Mouse (Mus musculus) hindbrain, embryonic 15.5 days (tissue): ENCODE data around the gene Frmd5. TPM values are rescaled to one million over a fixed set of nuclear protein-coding genes. Genes with fewer than 3 reads are reported as not detected.
"Not testable (repeated sequence)": the region's sequence is repeated elsewhere in the genome, so short reads cannot be mapped to it uniquely, and the experiment has no call there.

Source experiments
- ATAC-seq: fragments of 200-750 bp; cut with Nextera tagmentation; 2 replicates; pipeline ENCODE4 v1.8.0; 2017; ENCODE audit warnings: low read depth, moderate number of reproducible peaks, moderate TSS enrichment; ENCODE audit not compliant: low FRiP score
- H3K27ac ChIP-seq: fragments of 300-500 bp; sonication (generic); replicated peaks from 2 replicates; pipeline ENCODE4 v1.5.1; 2015; ENCODE audit warnings: mild to moderate bottlenecking, inconsistent platforms
- H3K27me3 ChIP-seq: fragments of 300-500 bp; sonication (generic); 2 replicates; pipeline ENCODE4 v1.6.1; 2015; ENCODE audit warnings: control low read depth, inconsistent platforms
- H3K36me3 ChIP-seq: fragments of 300-500 bp; sonication (generic); 2 replicates; pipeline ENCODE4 v1.6.1; 2015; ENCODE audit warnings: control low read depth, inconsistent platforms
- H3K4me1 ChIP-seq: fragments of 300-500 bp; sonication (generic); replicated peaks from 2 replicates; pipeline ENCODE4 v1.6.1; 2015; ENCODE audit warnings: control low read depth, inconsistent platforms
- H3K4me2 ChIP-seq: fragments of 300-500 bp; sonication (generic); 2 replicates; pipeline ENCODE4 v1.6.1; 2015; ENCODE audit warnings: moderate library complexity, mild to moderate bottlenecking, inconsistent platforms
- H3K4me3 ChIP-seq: fragments of 300-500 bp; sonication (generic); 2 replicates; pipeline ENCODE4 v1.5.1; 2015; ENCODE audit warnings: mild to moderate bottlenecking, inconsistent platforms
- H3K9ac ChIP-seq: fragments of 300-500 bp; sonication (generic); 2 replicates; pipeline ENCODE4 v1.6.1; 2015; ENCODE audit warnings: inconsistent platforms
- H3K9me3 ChIP-seq: fragments of 300-500 bp; sonication (generic); 2 replicates; pipeline ENCODE4 v1.6.1; 2016; ENCODE audit warnings: control low read depth, inconsistent platforms
- WGBS: fragments of 180-500 bp; shearing (Covaris S2); methylation state at CpG from one replicate; pipeline ENCODE4 v1.1.7; 2015; 5-methylcytosine and 5-hydroxymethylcytosine counted together
- polyA plus RNA-seq: library from polyadenylated mRNA; unstranded; fragments of >200 nt; fragmentation: Nextera tagmentation; extraction: Ambion mirVana; gene quantifications from 2 replicates; pipeline ENCODE4 v1.2.1, GENCODE M21; 2015

Gene Frmd5
- polyA plus RNA-seq, 1 experiment from 2014 or later, result 31.0 TPM

DNA sequence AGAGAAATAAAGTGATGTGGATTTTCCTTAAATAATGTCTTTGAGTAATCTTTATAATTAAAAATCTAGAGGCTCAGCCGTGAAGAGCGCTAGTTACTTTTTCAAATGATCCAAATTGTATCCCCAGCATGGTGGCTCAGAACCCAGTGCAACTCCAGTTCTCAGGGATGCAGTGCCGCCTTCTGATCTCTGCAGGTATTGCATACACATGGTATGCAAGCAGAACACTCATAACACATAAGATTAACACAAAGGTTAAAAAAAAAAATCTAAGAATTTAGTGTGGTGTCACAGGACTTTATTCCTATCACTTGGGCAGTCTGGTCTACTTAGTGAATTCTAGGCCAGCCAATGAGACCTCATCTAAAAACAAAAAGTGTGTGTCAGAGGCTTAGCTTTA, 262.1 kb downstream of the Frmd5 start:
- no peak overlapping the region for H3K4me3 ChIP-seq
- no peak for ATAC-seq
- H3K36me3 ChIP-seq, result peaks cover 33% of the 10 kb centered on the region
- no peak overlapping the region for H3K9ac ChIP-seq
- H3K27me3 ChIP-seq, result no peaks in the 10 kb centered on the region
- H3K9me3 ChIP-seq, result no peaks in the 10 kb centered on the region
- no peak overlapping the region for H3K27ac ChIP-seq
- no peaks in the 10 kb centered on the region for H3K4me1 ChIP-seq
- H3K4me2 ChIP-seq, result no peak overlapping the region
- WGBS, result 90% methylated on average over 3 of the region's 3 CpGs

DNA sequence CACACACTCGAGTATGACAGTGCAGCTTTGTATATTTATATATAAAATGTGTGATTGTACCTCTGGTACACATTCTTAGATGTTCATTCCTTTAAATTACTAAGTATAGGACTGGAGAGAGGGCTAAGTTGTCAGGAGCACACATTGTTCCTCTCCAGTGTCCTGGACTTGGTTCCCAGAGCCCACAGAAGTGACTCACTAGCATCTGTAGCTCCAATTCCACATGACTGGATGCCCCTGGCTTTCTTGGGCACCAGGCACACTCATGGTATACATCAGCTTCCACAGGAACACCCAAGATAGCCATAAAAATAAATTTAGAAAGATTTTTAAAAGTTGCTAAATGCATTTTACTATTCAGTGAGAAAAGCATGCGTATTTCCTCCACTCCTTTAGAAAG, 281.8 kb downstream of the Frmd5 start:
- ATAC-seq, result no peak
- H3K9ac ChIP-seq, result no peak overlapping the region
- WGBS, result 90% methylated on average over 2 of the region's 2 CpGs

GRCm38 (mm10) chr2:121522830-121523229, 284.1 kb downstream of the Frmd5 start:
- WGBS, result 99% methylated on average over 3 of the region's 3 CpGs
- not testable (repeated sequence) for H3K27ac ChIP-seq, H3K4me3 ChIP-seq, H3K4me2 ChIP-seq, H3K27me3 ChIP-seq, H3K36me3 ChIP-seq, ATAC-seq, H3K9ac ChIP-seq, H3K4me1 ChIP-seq, H3K9me3 ChIP-seq

More for the DNA sequence above, 281.8 kb downstream of the Frmd5 start:
- Histone ChIP-seq H3K4me3 (no peak overlapping the region), H3K36me3 (no peaks in the 10 kb centered on the region; the same call in 1 of the 2 replicates), H3K4me2 (no peak overlapping the region), H3K27me3 (no peaks in the 10 kb centered on the region), H3K27ac (no peak overlapping the region), H3K4me1 (no peaks in the 10 kb centered on the region), H3K9me3 (no peaks in the 10 kb centered on the region)

GRCm38 (mm10) chr2:121522006-121522405, 284.9 kb downstream of the Frmd5 start:
- H3K27ac ChIP-seq, result no peak overlapping the region
- no peaks in the 10 kb centered on the region for H3K9me3 ChIP-seq
- no peak overlapping the region for H3K9ac ChIP-seq
- H3K4me1 ChIP-seq, result no peaks in the 10 kb centered on the region
- H3K36me3 ChIP-seq, result no peaks in the 10 kb centered on the region; the same call in 1 of the 2 replicates
- WGBS, result 89% methylated on average over 2 of the region's 2 CpGs
- H3K4me3 ChIP-seq, result no peak overlapping the region
- no peak for ATAC-seq
- H3K4me2 ChIP-seq, result no peak overlapping the region
- no peaks in the 10 kb centered on the region for H3K27me3 ChIP-seq

DNA sequence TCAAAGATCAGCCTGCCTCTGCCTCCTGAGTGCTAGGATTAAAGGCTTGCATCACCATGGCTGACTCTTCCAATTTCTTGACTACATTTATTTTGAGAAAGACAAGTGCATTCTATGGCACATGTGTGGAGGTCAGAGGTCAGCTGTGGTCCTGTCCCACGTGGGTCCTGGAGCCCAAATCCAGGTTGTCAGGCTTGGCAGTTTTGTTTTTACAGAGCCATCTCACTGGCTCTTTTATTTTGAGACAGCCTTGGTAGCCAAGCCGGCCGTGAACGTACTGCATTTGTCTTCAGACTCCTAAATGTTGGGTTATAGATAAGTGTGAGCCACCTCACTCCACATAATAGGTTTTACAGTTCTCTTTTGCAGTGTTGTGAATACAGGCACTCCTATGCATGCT, 288.2 kb downstream of the Frmd5 start:
- not testable (repeated sequence) for H3K9ac ChIP-seq, H3K9me3 ChIP-seq, H3K27me3 ChIP-seq, H3K27ac ChIP-seq, H3K4me2 ChIP-seq, H3K4me1 ChIP-seq, H3K36me3 ChIP-seq, H3K4me3 ChIP-seq, ATAC-seq
- WGBS, result 93% methylated on average over 4 of the region's 4 CpGs

- H3K4me1 ChIP-seq, result no peaks in the 10 kb centered on the region
- H3K4me2 ChIP-seq, result no peak overlapping the region
- H3K9me3 ChIP-seq, result no peaks in the 10 kb centered on the region
- H3K4me3 ChIP-seq, result no peak overlapping the region
- no peak for ATAC-seq
- no peak overlapping the region for H3K27ac ChIP-seq
- H3K27me3 ChIP-seq, result no peaks in the 10 kb centered on the region
- 94% methylated on average over 5 of the region's 5 CpGs for WGBS
- no peaks in the 10 kb centered on the region; the same call in 1 of the 2 replicates for H3K36me3 ChIP-seq
- no peak overlapping the region for H3K9ac ChIP-seq
Measured at GRCm38 (mm10) chr2:121518106-121518505, 288.8 kb downstream of the Frmd5 start.

GRCm38 (mm10) chr2:121514211-121514610, 292.7 kb downstream of the Frmd5 start:
- WGBS, result 95% methylated on average over 4 of the region's 4 CpGs
- H3K9ac ChIP-seq, result no peak overlapping the region
- no peak overlapping the region for H3K4me3 ChIP-seq
- H3K4me1 ChIP-seq, result 0 out of 2 replicates have a peak, but pooled peaks cover 5% of the 10 kb centered on the region
- ATAC-seq, result no peak
- no peak overlapping the region for H3K27ac ChIP-seq
- H3K27me3 ChIP-seq, result no peaks in the 10 kb centered on the region
- no peaks in the 10 kb centered on the region for H3K9me3 ChIP-seq
- H3K36me3 ChIP-seq, result no peaks in the 10 kb centered on the region
- H3K4me2 ChIP-seq, result no peak overlapping the region

DNA sequence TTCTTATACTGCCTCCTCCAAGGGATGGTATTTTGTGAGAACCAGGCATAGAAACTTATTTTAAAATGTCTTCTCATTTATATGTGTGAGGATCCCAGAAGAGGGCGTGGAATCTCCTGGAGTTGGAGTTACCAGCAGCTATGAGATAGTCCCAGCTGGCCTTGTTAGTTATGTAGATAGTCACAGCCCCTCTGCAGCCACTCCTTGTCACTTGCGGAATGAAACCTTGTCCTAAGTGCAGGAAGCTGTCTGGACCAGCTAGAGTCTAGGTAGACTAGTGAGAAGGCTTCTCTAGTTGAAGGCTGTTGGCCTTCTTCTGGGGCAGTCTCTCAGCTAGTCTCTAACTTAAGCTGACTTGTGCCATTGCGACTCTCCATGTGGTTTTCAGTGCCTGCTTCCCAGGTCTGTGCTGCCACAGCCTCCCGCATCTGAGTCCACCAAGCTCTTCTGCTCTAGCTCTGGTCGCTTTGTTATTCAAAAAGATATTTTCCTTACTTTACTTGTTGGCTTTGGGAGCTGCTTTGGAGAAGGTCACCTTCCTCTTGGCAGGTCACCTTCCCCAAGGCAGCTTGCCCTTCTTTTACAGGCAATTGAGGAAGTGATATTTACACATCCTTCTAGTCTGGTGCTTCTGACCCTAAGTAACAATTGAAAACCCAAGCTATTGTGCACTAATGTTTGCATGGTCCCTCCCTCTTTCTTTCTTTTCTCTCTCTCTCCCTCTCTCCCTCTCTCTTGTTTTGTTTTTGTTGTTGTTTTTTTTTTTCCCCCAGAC, 293.7 kb downstream of the Frmd5 start:
- H3K36me3 ChIP-seq, H3K27me3 ChIP-seq, H3K4me1 ChIP-seq, H3K4me3 ChIP-seq, H3K9ac ChIP-seq, H3K9me3 ChIP-seq, H3K4me2 ChIP-seq, ATAC-seq, H3K27ac ChIP-seq: not testable (repeated sequence)
- 94% methylated on average over 5 of the region's 5 CpGs for WGBS

GRCm38 (mm10) chr2:121511401-121511800, 295.5 kb downstream of the Frmd5 start:
- H3K27me3 ChIP-seq, result no peaks in the 10 kb centered on the region
- no peak overlapping the region for H3K4me3 ChIP-seq
- WGBS, result 95% methylated on average over 8 of the region's 8 CpGs
- ATAC-seq, result no peak
- no peak overlapping the region for H3K9ac ChIP-seq
- H3K4me1 ChIP-seq, result peaks cover 19% of the 10 kb centered on the region
- H3K36me3 ChIP-seq, result no peaks in the 10 kb centered on the region
- no peak overlapping the region for H3K27ac ChIP-seq
- no peaks in the 10 kb centered on the region for H3K9me3 ChIP-seq
- no peak overlapping the region for H3K4me2 ChIP-seq

GRCm38 (mm10) chr2:121509584-121509983, 297.3 kb downstream of the Frmd5 start:
- peak; percentile 52; the same call in 1 of the 2 replicates for ATAC-seq
- Histone ChIP-seq H3K9me3 (no peaks in the 10 kb centered on the region), H3K27ac (no peak overlapping the region), H3K4me3 (peak overlapping the region; percentile 36), H3K9ac (peak overlapping the region; percentile 37), H3K27me3 (no peaks in the 10 kb centered on the region), H3K36me3 (no peaks in the 10 kb centered on the region), H3K4me1 (peaks cover 23% of the 10 kb centered on the region), H3K4me2 (peak overlapping the region; percentile 54)
- 22% methylated on average over 16 of the region's 16 CpGs for WGBS

DNA sequence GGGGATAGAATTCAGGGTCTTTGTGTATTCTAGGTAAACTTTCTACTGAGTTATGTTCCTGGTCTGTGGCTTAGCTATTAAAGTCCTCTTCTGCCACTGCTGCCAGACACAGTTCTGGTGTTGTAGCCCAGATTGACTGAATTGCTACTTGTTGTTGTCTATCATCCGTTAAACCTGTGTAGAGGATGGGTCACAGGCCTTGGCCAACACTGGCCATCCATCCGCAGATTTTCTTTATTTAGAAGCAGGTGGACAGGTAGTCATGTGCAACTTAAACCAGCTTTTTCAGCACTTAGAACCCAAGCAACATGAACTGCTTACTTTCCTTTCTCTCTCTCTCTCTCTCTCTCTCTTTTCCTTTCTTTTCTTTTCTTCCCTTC, 298.9 kb downstream of the Frmd5 start:
- 80% methylated on average over 2 of the region's 2 CpGs for WGBS
- Histone ChIP-seq H3K36me3 (no peaks in the 10 kb centered on the region), H3K9me3 (no peaks in the 10 kb centered on the region), H3K4me3 (peak overlapping the region; percentile 69; the same call in 1 of the 2 replicates), H3K27ac (no peak overlapping the region), H3K27me3 (no peaks in the 10 kb centered on the region), H3K4me1 (peaks cover 23% of the 10 kb centered on the region), H3K4me2 (peak overlapping the region; percentile 77), H3K9ac (no peak overlapping the region)
- ATAC-seq, result no peak

DNA sequence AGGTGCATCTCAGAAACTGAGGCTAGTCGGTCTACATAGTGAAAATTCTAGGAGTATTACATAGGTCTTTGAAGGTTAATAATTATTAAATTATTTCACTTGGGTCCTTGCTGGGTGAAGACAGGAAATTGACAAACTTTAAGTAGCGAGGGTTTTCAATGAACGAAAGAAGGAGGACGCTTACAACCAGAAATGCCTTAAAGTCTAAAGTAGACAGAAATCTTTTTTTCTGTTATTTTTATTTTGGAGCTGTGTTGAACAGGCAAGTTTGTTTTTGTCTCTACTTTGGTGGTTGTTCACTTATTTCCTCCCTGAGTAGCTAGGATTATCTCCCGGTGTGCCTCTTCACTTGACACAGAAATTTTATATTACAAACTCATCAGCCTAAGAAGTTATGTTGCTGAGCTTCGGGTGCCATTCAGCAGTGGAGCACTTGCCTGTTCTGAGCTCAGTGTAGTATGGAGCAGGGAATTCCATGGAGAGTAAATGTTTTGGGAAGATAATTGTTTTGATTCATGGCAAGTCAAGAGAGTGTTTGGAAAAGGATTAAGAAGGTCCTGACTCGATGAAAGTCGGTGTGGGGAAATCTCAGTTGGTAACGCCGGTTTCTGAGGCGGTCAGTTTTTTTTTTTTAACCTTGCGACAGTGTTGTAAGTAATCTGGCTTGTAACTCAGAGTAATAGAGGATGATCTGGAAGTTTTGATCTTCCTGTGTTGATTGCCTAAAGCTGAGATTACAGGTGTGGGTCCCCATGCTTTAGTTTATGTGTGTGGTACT, 299.5 kb downstream of the Frmd5 start:
- no peaks in the 10 kb centered on the region for H3K36me3 ChIP-seq
- peaks cover 23% of the 10 kb centered on the region for H3K4me1 ChIP-seq
- H3K27ac ChIP-seq, result no peak overlapping the region
- 29% methylated on average over 12 of the region's 12 CpGs for WGBS
- peak overlapping the region; percentile 69 for H3K4me3 ChIP-seq
- ATAC-seq, result no peak
- no peaks in the 10 kb centered on the region for H3K27me3 ChIP-seq
- peak overlapping the region; percentile 77 for H3K4me2 ChIP-seq
- no peaks in the 10 kb centered on the region for H3K9me3 ChIP-seq
- peak overlapping the region; percentile 68 for H3K9ac ChIP-seq
